Mouse (Mus musculus) lung, postnatal 10 days (tissue): ENCODE measurements around the gene Vcl.

Experiments used
- DNase-seq: peaks from one replicate; pipeline ENCODE4 v3.0.0; 2021

Gene Vcl

DNA sequence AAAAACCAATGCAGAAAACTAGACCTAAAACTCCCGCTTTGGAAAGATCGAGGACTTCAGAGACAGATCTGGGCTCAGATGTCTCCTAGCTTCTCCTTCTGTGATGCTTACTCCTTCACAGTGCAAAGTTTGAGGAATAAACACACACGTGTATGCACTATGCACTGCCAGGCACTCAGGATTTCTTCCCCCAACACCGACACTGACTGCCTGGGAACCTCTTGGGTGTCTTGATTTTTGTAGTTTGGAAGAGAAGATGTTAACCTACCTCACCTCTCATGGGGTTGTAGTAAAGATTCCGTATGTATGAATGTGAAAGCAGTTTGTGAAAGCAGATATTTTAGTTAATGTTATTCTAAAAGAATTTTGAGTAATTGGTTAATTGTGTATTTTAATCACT is 88.7 kb downstream of the Vcl start:
- no peak for DNase-seq

DNA sequence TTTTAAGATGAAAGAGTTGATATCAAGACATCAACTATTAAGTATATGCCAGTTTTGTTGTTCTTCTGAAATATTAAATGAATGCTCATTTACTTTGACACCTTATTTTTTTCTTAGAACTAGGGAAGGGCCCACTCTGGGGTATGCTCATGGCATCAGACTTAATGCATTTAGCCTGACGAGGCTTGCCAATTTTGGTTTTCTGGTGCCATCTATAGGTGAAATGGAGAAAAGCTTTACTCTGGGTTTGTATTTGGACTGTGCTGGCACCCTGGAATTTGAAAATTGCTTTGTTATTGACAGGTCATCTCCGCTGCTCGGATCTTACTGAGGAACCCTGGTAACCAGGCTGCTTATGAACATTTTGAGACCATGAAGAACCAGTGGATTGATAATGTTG is 89.8 kb downstream of the Vcl start:
- peak; percentile 39 for DNase-seq

DNA sequence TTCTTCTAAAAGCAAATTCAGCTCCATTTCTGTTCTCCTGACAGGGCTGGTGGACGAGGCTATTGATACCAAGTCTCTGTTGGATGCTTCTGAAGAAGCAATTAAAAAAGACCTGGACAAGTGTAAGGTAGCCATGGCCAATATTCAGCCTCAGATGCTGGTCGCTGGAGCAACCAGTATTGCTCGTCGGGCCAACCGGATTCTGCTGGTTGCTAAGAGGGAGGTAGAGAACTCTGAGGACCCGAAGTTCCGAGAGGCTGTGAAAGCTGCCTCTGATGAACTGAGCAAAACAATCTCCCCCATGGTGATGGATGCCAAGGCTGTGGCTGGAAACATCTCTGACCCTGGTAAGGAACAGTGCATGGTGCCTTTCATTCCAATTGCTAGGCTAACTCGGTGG is 91.2 kb downstream of the Vcl start:
- DNase-seq = no peak

DNA sequence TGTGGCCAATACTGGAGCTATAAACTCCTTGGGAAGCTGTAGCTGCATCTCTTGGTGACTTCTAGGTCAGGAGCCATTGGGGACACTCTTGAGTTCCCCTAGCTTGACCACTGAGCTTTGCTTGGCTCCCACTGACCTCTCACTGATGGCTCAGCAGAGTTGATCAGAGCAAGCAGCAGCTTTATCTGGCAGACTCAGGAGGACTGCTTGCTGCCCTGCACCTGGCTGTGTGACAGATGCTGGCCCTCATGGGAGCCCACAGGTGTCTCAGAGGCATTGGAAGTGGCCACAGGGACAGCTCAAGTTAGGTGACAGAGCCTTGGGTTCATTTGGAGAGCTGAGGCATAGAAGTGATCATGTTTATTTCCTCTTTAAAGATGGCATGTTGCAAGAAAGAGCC is 98.3 kb downstream of the Vcl start:
- no peak for DNase-seq

DNA sequence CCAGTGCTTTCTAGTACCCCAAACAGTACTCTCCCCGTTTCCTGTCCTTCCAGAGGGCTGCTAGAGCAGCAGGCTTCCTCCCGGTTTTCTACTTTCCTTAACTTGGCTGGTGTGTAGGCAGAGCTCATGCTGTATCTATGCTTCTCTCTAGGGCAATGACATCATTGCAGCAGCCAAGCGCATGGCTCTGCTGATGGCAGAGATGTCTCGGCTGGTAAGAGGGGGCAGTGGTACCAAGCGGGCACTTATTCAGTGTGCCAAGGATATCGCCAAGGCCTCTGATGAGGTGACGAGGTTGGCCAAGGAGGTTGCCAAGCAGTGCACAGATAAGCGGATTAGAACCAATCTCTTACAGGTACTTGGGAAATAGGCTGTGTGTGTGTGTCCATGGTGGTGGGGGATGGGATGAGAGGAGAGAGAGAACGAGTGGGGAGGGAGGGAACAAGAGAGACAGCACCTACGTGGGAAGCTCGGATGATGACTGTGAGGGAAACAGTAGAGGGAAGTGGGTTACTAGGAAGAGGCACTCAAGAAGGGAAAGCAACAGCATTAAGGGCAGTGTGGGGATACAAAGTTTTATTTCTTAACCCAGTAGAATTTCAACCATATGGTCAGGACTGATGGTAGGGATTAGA is 99.9 kb downstream of the Vcl start:
- no peak for DNase-seq

DNA sequence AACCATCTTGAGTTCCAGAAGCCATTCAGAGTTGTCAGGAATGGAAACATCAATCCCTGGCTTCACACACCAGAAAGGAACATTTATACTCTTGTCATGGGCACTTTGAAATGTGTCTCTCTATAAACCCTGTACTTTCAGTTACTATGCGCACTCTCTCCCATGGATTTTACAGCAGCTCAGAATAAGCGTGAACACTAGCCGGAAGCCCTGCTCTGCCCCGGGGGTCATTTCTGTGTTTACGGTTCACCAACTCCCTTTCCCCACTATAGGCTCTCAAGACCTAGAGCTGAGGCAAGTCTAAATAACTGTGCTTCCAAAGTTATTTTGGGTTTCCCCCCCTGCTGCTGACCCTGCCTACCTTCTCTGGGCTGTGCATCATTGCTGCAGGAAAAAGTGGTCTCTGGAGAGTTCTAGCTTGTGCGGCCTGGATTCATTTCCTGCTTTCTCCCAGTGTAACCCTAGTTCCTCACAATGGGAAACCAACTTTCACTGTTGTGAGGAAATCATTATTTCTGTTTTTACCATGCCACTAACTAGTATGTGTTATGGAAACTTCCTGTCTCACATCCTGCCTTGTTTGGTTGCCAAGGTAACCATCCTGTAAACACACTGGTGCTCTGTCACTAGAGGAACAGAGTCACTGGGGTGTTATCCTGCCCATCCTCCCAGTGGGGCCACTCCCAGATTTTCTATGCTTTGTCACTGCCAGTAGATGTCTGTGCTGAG is 102.7 kb downstream of the Vcl start:
- peak; percentile 91 for DNase-seq

DNA sequence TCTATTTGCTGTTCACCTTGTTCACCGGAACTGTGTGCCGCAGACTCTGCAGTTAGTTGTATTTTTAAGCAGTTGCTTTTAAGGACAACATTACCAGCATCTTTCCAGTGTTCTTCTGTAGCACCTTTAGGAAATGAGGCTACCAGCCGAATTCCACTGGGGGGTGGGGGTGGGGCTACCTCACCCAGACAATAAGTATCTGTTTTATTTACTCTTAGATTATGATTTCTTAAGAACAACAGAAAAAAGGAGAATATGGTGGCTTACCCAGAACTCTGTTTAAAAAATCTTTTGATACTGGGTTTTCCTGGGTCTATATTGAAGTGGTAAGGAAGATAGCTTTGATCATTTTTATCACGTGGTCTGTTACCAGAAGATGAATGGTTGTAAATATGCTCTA is 105.1 kb downstream of the Vcl start:
- no peak for DNase-seq

DNA sequence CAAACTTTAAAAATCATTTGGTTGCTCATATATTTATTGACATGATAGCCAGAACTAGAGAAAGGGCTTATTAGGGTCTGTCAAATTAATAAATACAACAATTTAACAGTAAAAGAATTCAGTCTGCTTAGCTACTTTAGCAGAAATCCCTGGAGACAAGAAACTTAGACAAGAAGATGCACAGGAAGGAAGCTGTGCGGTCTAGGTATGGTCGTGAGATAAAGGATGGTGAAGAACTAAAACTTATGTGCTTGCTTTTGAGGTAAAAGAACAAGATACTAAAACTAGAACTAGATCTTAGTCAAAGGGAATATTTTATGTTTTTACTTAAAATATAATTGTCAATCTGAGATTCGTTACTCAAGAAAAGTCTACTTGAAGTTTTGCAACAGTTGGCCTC is 105.6 kb downstream of the Vcl start:
- DNase-seq = no peak

DNA sequence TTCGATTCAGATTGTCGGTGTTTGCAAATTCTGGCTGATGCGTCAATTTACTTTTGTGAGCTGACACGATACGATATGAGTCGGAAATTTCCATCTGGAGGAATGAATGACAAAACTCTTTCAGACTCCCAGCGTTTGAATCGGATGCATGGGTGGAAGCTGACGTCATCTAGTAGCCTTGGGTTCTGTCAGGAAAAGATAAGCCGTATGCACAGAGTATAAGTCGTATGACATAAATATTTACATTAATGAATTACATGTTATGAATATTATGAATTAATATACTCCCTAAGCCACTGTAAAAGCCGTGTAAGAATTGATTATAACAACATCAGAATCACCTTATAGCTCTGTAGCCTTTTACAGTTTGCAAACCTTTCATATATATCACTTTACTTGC is 109.9 kb downstream of the Vcl start:
- no peak for DNase-seq

DNA sequence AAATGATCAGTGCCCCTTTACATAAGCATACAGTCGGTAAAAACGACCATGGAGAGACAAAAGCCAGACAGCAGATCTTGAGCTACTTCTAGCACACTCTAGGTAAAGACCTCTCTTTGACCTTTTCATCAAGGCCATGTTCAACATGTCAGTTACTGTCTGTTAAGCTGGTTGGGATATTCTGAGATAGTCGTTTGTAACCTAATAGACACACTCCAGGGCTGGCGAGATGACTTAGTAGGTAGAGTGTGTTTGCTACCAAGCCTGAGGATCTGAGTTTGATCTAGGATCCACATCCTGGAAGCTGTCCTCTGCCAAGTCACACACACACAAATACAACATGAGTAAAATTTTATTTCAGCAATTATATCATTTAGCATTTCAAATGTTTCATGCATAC is 110.4 kb downstream of the Vcl start:
- no peak for DNase-seq

DNA sequence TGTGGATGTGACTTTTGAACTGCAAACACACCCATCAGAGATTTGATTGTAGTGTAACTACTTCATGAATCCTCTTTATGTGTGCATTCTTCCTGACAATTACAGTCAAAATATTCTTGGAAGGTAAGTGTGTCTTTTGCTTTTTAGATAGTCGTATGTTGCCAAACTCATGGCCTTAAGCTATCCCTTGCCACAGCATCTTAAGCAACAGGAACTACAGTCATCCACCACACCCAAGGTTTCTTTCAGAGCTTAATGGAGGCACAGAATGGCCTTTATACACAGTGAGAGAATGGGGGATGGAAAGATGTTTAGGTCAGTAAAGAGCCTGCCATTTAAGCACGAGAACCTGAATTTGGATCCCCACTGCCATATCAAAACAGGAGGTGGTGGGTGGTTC is 118.6 kb downstream of the Vcl start:
- no peak for DNase-seq

DNA sequence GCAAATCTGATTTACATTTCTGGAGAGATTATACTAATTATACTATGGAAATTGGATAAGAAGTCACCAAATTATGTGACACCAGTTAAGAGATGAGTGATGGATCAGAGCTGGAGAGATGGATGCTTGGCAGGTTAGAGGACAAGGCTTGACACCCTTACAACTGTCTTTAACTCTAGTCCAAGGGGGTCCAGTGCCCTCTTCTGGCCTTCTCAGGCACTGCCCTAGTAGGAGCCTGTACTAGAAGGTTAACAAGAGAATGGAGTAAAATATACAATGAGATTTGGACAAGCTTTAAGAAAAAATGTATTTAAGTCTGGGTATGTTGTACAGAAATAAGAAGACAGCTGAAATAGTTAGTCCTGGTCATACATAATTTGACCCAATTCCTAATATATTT is 119.7 kb downstream of the Vcl start:
- peak; percentile 75 for DNase-seq

DNA sequence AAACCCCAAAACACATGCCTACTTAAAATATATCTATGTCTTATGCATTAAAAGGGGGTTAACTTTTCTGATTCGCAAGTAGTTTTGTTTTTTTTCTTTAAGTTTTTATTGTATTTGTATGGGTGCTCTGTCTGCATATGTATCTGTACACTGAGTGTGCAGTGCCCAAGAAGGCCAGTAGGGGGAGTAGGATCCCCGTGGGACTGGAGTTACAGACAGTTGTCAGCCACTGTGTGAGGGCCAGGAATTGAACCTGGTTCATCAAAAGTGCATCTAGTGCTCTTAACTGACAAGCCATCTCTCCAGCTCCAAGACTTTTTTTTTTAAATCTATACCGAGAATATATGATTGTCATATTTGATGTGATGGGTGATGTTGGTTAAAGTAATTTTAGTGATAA is 121.5 kb downstream of the Vcl start:
- DNase-seq = peak; percentile 49

DNA sequence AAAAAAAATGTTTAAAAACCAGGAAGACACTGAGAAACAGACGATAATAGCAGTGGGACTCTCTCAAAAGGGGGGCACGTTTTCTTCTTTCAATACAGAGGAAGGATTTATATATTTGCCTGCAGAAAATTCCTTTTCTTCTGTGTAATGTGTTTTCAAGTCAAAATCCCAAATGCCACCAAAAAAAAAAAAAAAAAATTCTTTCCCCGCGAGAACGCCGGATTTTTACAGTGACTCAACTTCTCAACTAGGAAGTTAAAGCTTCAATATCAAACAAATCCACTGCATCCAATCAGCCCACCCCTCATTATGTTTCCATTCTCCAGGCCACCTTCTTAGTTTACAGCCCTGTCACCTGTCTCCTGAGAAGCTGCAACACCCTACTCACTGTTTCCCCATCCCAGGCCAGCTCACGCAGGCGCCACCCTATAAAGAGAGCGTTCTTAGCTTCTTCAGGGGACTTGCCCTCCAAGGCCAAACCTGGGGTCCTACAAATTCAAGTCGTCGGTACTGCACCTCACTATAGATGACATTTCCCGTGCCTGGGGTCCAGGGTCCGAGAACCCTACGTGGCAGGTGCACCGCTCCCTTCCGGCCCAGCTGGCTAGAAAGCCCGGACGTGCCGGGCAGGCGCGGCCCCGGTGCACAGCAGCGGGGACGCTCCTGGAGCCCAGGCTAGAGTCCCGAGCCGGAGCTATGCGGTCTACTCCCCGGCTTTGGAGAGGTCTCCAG is 122.3 kb downstream of the Vcl start:
- no peak for DNase-seq

DNA sequence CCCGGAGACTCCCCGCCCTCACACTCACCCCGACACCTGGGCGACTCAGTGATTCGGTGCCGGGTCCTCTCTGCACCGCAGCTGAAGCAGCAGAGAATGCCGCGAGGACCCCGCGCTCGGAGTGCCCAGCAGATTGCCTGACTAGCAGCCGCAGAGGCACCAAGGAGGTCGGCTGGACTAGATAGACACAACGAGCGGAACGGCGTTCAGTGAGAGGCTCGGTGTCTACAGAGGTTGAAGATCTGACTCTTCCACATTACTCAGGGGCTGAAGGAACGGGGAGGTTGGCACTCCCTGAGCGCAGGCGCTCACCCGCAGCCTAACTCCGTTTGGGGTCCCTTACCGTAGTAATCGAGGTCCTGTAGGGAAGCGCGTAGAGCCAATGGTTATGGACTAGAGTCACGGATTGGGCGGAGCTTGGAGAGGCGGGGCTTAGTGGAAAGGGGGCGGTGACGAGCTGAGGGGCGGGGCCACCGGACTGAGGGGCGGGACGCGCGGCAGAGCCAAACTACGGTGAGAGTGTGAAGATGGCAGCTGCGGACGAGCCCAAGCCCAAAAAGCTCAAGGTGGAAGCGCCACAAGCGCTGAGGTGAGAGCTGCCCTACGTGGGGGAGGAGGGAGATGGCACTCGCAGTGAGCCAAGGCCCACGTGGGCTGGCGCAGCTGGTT is 123.0 kb downstream of the Vcl start, which contains the start of the genes Ap3m1 and Adk:
Gene Ap3m1 (minus strand): TSS at position 397 of the 669 bp plus-strand sequence.
Gene Adk (plus strand): TSS at position 463 of the 669 bp plus-strand sequence.
- DNase-seq = peak; percentile 93

DNA sequence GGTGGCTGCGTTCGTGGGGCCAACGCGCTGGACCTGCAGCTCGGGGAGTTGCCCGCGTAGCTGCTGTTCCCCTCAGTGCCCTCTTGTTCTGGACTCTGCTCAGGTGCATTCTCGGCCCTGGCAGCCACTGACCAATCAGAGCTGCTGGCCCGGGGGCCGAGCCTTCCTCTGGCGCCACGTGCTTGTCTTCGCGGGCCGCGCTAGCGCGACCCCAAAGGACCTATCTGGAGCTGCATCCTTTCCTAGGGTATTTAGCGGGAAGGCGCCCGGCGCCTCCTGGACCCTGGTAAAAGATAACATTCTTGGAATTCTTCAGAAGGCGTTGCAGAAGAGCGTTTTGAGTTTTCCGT is 123.6 kb downstream of the Vcl start:
- DNase-seq = peak; percentile 81

DNA sequence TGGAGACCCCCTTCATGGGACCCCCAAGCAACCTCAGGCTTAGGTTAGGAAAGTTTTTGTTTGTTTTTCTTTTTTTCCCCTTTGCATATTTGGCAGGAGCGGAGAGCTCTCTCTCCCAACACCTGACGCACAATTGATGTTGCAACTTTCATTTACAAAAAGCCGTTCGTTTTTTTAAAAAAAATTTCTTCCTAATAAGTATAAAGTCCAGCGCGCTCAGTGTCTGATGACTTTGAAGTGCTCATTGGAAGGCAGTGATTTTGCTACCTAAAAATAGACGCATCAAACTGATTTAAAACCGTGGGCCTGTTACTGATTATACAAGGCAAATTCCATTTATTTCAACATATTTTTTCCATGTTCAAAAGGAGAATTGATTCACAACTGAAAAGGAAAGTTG is 124.0 kb downstream of the Vcl start:
- DNase-seq = no peak

DNA sequence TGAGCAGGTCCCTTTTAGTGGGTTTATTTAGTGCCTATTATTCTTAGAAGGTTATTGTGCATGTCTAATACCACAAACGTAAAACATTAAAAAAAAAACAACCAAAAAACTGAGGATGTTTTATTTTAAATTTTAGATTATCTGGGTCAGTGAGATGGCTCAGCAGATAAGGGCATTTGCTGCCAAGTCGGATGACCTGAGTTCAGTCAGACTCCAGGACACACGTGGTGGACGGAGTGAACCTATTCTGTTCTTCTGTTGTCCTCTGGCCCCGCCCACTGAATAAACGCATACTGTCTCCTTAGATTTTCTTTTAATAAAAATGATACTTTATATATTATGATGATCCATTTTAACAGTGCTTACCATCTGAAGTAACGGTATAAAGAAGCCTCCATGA is 124.4 kb downstream of the Vcl start:
- no peak for DNase-seq

DNA sequence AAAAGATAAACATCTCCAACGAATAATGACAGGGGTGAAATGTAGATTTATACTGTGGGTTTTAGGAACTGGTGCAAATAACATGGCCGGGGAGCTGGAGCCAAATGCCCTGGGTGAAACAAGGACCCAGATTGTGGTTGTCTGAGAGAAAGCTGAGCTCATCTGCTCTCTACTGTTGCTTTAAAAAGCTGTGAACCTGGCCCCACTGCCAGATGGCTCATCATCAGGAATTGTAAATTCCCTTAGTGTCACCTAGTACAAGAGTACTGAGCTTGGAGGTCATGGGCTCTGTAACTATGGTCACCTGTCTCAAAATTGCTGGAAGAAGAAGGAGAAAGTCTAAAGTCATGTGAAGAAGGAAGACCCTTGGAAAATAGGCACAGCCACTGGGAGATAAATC is 129.8 kb downstream of the Vcl start:
- DNase-seq = no peak

DNA sequence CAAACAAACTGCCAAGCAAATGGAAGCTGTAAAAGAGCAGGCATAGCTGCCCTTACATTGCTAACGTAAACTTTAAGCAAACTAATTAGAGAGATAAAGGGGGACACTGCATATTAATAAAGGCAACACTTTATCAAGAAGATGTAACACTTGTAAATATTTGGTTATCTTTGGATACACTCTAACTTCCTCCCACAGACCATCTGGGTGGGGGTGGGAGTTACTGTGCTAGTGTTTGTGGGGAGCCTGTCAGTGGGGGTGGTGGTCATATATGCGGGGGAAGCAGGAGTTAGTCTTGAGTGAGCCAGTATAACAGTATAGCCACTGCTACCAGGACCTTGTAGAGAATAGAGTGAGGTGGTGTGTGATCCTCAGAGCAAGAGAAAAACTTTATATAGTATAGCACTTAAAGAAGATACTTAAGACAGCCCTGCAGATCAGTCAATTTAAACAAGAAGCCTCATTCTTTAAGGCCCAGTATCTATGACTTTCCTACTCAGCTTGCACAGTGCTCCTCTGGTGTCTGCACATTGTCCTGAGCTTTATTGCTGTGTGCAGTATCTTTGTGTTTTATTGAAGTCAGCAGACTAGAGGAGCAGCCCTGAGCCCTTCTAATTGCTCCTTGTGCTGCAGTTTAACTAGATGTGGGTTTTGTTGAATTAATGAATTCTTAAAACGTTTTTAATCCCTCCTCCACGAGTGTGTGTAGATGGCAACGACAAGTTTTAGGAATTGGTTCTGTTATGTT is 133.7 kb downstream of the Vcl start:
- no peak for DNase-seq

DNA sequence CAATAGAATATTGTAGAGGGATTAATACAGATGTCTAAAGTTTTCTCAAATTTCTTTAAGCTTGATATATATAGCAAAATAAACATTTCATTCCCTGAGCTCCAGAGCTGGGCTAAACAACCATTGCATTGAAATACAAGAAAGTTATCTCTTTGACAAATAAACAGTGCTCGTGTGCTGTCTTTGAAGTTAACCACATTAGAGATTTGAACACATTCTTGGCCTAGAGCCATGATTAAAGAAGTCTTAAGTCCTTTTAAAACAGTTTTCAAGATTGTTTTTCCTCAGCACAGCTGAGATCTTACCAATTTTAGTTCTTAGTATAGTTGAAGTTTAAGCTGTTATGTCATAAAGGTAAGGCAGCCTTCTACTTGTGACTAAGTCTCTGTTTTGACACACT is 135.1 kb downstream of the Vcl start:
- DNase-seq = no peak

DNA sequence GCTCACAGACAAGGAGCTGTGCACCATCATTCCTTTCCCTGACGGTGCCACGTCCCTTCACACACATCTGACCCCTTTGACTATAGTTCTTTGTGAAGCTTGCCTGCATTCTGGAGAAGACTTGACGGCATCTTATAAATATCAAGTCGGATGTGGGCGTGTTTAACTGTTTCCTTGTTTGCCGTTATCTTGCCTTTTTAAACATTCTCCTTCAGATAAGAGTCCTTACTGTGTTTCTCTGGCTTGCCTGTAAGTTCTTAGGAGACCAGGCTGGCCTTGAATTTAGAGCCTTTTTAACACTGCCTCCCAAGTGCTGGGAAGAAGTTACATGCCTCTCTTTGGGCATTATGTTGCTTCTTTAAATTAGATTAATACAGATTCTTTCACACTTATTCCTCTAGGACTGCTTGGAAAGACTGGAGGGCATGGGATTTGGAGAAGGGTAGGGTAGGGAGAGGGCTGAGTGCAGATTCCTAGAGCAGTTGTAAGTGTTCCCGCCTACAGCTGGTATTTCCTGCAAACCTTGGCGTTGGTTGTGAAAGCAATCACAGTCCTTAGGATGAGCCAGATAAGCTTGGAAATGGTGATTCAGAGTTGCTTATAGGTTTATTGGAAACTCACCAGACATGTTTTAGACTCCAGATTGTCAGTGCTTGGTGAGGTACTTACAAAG is 136.4 kb downstream of the Vcl start:
- DNase-seq = peak; percentile 45
